Mouse (Mus musculus): ENCODE measurements around the gene Olfr381.
"Not testable (repeated sequence)": the region's sequence is repeated elsewhere in the genome, so short reads cannot be mapped to it uniquely, and the experiment has no call there.

The Olfr381 gene

DNA sequence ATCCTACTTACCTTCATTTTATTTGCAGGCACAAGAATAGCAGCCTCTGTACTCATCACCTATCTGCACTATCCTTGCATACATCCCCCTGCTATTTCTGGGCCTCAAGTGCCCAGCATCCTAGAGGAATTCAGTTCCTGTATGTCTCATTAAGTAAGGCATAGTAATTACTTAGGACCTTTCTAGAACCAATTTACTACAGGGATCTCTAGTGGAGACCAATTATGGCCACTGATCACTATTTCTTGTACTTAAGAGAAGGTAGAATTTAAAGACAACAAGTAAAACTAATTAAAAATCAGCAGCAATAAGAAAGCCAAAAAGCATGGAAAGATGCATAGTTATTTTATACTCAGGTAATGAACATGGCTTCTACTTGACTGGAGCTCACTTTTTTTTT is at the start of gene Olfr381:
Olfr381 (minus strand) TSS at position 101 of the 400 bp plus-strand sequence.
- in situ Hi-C loops (cut with MboI; ENCODE audit: low pct_unique_long_range_greater_than_20kb in 1 of 2, low sequenced_read_pairs in 2 of 2, unreplicated experiment in 1 of 2): no loop called here

DNA sequence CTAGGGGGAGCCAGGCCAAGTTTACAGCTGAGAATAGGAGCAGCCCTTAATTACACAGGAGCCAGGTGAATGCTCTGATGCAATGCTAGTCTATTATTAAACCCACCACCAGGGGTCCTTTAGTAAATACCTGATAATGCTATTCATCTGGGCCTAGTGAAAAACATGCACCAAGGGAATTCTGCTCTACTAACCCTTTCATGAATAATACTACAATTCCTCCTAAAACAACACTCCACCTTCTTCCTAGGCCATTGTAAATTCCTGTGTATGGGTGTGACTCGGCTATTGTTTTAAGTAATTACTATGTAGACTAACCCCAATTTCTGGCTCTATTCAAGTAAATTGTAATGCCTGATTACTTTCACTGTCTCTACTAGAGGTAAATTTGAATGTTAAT is 37.6 kb upstream of the Olfr381 start:
- in situ Hi-C loops (cut with MboI; ENCODE audit: low pct_unique_long_range_greater_than_20kb in 1 of 2, low sequenced_read_pairs in 2 of 2, unreplicated experiment in 1 of 2): not testable (repeated sequence)

DNA sequence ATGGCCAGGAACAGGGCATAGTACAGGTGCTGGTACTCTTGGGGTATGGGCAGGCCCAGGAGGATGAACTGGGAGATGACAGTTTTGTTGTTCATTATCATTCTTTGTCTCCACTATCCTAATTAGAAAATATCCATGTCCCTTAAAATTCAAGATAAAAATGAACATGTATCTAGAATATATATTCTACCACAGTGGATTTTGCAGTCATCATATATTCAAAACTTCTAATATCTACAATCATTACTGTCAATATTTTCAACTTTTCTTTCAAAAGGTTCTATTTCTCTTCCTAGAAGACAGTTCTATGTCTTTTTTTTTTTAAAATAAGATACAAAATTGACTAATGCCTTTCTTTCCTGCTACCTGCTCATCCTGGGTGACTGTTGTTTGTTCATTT is 25.7 kb upstream of the Olfr381 start, which contains the start of gene Olfr382:
Olfr382 (minus strand) TSS at position 101 of the 400 bp plus-strand sequence.
- in situ Hi-C loops (cut with MboI; ENCODE audit: low pct_unique_long_range_greater_than_20kb in 1 of 2, low sequenced_read_pairs in 2 of 2, unreplicated experiment in 1 of 2): no loop called here

DNA sequence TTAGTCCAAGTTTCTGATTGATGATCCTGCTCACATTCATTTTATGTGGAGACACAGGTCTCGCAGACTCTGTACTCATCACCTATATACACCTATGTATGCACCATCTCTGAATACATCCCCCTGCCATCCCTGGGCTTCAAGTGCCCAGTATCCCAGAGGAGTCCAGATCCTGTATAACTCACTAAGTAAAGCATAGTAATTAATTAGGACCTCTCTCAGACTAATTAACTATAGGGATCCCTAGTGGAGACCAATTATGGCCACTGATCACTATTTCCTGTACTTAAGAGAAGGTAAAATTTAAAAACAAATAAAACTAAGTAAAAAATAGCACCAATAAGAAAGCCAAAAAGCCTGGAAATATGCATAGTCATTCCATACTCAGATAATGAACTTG is 34.0 kb downstream of the Olfr381 start, which contains the start of gene Olfr380:
Olfr380 (minus strand) TSS at position 101 of the 400 bp plus-strand sequence.
- in situ Hi-C loops (cut with MboI; ENCODE audit: low pct_unique_long_range_greater_than_20kb in 1 of 2, low sequenced_read_pairs in 2 of 2, unreplicated experiment in 1 of 2): no loop called here

All from mouse embryonic stem cell (cell line).